Mouse (Mus musculus) NIH3T3 (cell line): Measurements from ENCODE around the gene Clip2.
"Not testable (repeated sequence)": the region's sequence is repeated elsewhere in the genome, so short reads cannot be mapped to it uniquely, and the experiment has no call there.

Source experiments
- DNase-seq: peaks from one replicate; pipeline ENCODE4 v3.0.0-alpha.2; 2012; ENCODE audit warnings: low read depth

Gene Clip2

GRCm38 (mm10) chr5:134488596-134488995 lies 63.6 kb downstream of the Clip2 start:
- DNase-seq, result no peak

GRCm38 (mm10) chr5:134488042-134488441 lies 64.2 kb downstream of the Clip2 start:
- no peak for DNase-seq

- peak; percentile 93 for DNase-seq
These were observed 66.2 kb downstream of the Clip2 start for GRCm38 (mm10) chr5:134485900-134486665.

GRCm38 (mm10) chr5:134485183-134485730 lies 67.0 kb downstream of the Clip2 start:
- DNase-seq, result no peak

GRCm38 (mm10) chr5:134483291-134483690 lies 68.9 kb downstream of the Clip2 start:
- no peak for DNase-seq

GRCm38 (mm10) chr5:134482331-134482730 lies 69.9 kb downstream of the Clip2 start:
- no peak for DNase-seq

- DNase-seq, result not testable (repeated sequence)
These were observed 73.3 kb downstream of the Clip2 start for GRCm38 (mm10) chr5:134478886-134479285.

- not testable (repeated sequence) for DNase-seq
These were observed 76.5 kb downstream of the Clip2 start for GRCm38 (mm10) chr5:134475686-134476085.

GRCm38 (mm10) chr5:134475006-134475605 lies 77.1 kb downstream of the Clip2 start:
- DNase-seq, result no peak

GRCm38 (mm10) chr5:134473902-134474301 lies 78.3 kb downstream of the Clip2 start:
- no peak for DNase-seq

GRCm38 (mm10) chr5:134470538-134471169 lies 81.6 kb downstream of the Clip2 start:
- no peak for DNase-seq

GRCm38 (mm10) chr5:134469559-134470150 lies 82.6 kb downstream of the Clip2 start:
- no peak for DNase-seq

GRCm38 (mm10) chr5:134468158-134468765 lies 84.0 kb downstream of the Clip2 start:
- no peak for DNase-seq

- DNase-seq, result no peak
These were observed 85.1 kb downstream of the Clip2 start for GRCm38 (mm10) chr5:134467030-134467549.

- DNase-seq, result no peak
These were observed 85.8 kb downstream of the Clip2 start for GRCm38 (mm10) chr5:134466296-134467029.

- DNase-seq, result no peak
These were observed 87.0 kb downstream of the Clip2 start for GRCm38 (mm10) chr5:134465197-134465596.

GRCm38 (mm10) chr5:134464225-134464624 lies 88.0 kb downstream of the Clip2 start:
- no peak for DNase-seq

- DNase-seq, result no peak
These were observed 89.5 kb downstream of the Clip2 start for GRCm38 (mm10) chr5:134462731-134463130.

- no peak for DNase-seq
These were observed 89.9 kb downstream of the Clip2 start for GRCm38 (mm10) chr5:134462316-134462715.

GRCm38 (mm10) chr5:134460546-134460945 lies 91.7 kb downstream of the Clip2 start:
- DNase-seq, result no peak

GRCm38 (mm10) chr5:134459096-134459495 lies 93.1 kb downstream of the Clip2 start:
- no peak for DNase-seq
